Mouse (Mus musculus) embryonic facial prominence, embryonic 11.5 days (tissue): ENCODE data around the gene Dock7. TPM values are rescaled to one million over a fixed set of nuclear protein-coding genes. Genes with fewer than 3 reads are reported as not detected.
"Not testable (repeated sequence)": the region's sequence is repeated elsewhere in the genome, so short reads cannot be mapped to it uniquely, and the experiment has no call there.

ENCODE experiments used
- ATAC-seq: fragments of 200-750 bp; cut with Nextera tagmentation; replicated peaks from 2 replicates; pipeline ENCODE4 v1.8.0; 2017; ENCODE audit warnings: low read depth; ENCODE audit not compliant: insufficient number of reproducible peaks, low FRiP score, low TSS enrichment
- DNase-seq: peaks from one replicate; pipeline ENCODE4 v3.0.0-alpha.2; 2015; ENCODE audit warnings: low spot score
- H3K27ac ChIP-seq: fragments of 300-500 bp; sonication (generic); replicated peaks from 2 replicates; pipeline ENCODE4 v1.5.1; 2014; ENCODE audit warnings: mild to moderate bottlenecking, low read depth, low read length, control low read depth
- H3K27me3 ChIP-seq: fragments of 300-500 bp; sonication (generic); 2 replicates; pipeline ENCODE4 v1.6.1; 2014; ENCODE audit warnings: mild to moderate bottlenecking, low read length, moderate library complexity, mixed read lengths; ENCODE audit not compliant: control insufficient read depth, insufficient read depth
- H3K36me3 ChIP-seq: fragments of 300-500 bp; sonication (generic); replicated peaks from 2 replicates; pipeline ENCODE4 v1.6.1; 2014; ENCODE audit warnings: low read depth, mild to moderate bottlenecking, low read length, moderate library complexity, mixed read lengths; ENCODE audit not compliant: control insufficient read depth, insufficient read depth
- H3K4me1 ChIP-seq: fragments of 300-500 bp; sonication (generic); 2 replicates; pipeline ENCODE4 v1.6.1; 2014; ENCODE audit warnings: low read length, mixed read lengths; ENCODE audit not compliant: control insufficient read depth, insufficient read depth
- H3K4me2 ChIP-seq: fragments of 300-500 bp; sonication (generic); 2 replicates; pipeline ENCODE4 v1.6.1; 2014; ENCODE audit warnings: low read depth, mild to moderate bottlenecking, control low read depth, low read length, moderate library complexity
- H3K4me3 ChIP-seq: fragments of 300-500 bp; sonication (generic); 2 replicates; pipeline ENCODE4 v1.5.1; 2014; ENCODE audit warnings: low read depth, low read length, control low read depth
- H3K9ac ChIP-seq: fragments of 300-500 bp; sonication (generic); replicated peaks from 2 replicates; pipeline ENCODE4 v1.6.1; 2014; ENCODE audit warnings: mild to moderate bottlenecking, control low read depth, low read length
- H3K9me3 ChIP-seq: fragments of 300-500 bp; sonication (generic); replicated peaks from 2 replicates; pipeline ENCODE4 v1.6.1; 2016; ENCODE audit warnings: mild to moderate bottlenecking, low read length, inconsistent platforms, mixed read lengths; ENCODE audit not compliant: control insufficient read depth
- WGBS: fragments of 180-500 bp; shearing (Covaris S2); extraction: QIAGEN DNeasy Blood & Tissue Kit; methylation state at CpG from one replicate; pipeline ENCODE4 v1.1.7; 2014; 5-methylcytosine and 5-hydroxymethylcytosine counted together
- polyA plus RNA-seq: library from polyadenylated mRNA; unstranded; fragments of >200 nt; fragmentation: Nextera tagmentation; extraction: Ambion mirVana; gene quantifications from 2 replicates; pipeline ENCODE4 v1.2.1, GENCODE M21; 2014

The Dock7 gene
- polyA plus RNA-seq, 1 experiment from 2014 or later: 106 TPM

- no peak for ATAC-seq
Measured at GRCm38 (mm10) chr4:98950563-98950962, 170.2 kb downstream of the Dock7 start.

DNA sequence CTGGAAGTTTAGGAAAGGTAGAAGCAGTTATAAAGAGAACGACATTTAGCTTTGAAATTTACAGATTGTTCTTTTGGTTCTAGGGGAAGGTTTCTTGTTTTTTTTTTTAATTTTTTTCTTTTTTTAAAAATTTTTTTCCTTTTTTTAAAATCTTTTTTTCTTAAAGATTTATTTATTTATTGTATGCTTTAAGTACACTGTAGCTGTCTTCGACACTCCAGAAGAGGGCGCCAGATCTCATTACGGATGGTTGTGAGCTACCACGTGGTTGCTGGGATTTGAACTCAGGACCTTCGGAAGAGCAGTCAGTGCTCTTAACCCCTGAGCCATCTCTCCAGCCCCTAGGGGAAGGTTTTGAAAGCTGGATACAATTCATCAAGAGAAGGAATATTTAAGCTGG, 182.5 kb downstream of the Dock7 start:
- 91% methylated on average over 6 of the region's 6 CpGs for WGBS
- H3K9me3 ChIP-seq, H3K4me2 ChIP-seq, H3K4me3 ChIP-seq, H3K27ac ChIP-seq, H3K36me3 ChIP-seq, H3K4me1 ChIP-seq, ATAC-seq, H3K9ac ChIP-seq, H3K27me3 ChIP-seq, DNase-seq: not testable (repeated sequence)

More at GRCm38 (mm10) chr4:98950563-98950962, 170.2 kb downstream of the Dock7 start:
- H3K4me1 ChIP-seq: no peaks in the 10 kb centered on the region
- 0 out of 2 replicates have a peak, but pooled peaks cover 2% of the 10 kb centered on the region for H3K36me3 ChIP-seq
- no peak overlapping the region for H3K4me3 ChIP-seq
- DNase-seq: no peak
- no peaks in the 10 kb centered on the region for H3K27me3 ChIP-seq
- no peak overlapping the region for H3K9ac ChIP-seq
- no peak overlapping the region for H3K27ac ChIP-seq
- H3K4me2 ChIP-seq: no peak overlapping the region
- no peaks in the 10 kb centered on the region for H3K9me3 ChIP-seq

GRCm38 (mm10) chr4:98936036-98936435, 184.7 kb downstream of the Dock7 start:
- Histone ChIP-seq H3K4me2 (no peak overlapping the region), H3K36me3 (peaks cover 3% of the 10 kb centered on the region), H3K27me3 (no peaks in the 10 kb centered on the region), H3K9me3 (no peaks in the 10 kb centered on the region), H3K4me1 (no peaks in the 10 kb centered on the region), H3K9ac (no peak overlapping the region), H3K27ac (no peak overlapping the region), H3K4me3 (no peak overlapping the region)
- WGBS: 85% methylated on average over 6 of the region's 6 CpGs
- no peak for ATAC-seq
- DNase-seq: no peak

GRCm38 (mm10) chr4:98925250-98925781, 195.4 kb downstream of the Dock7 start:
- H3K4me2 ChIP-seq: peak overlapping the region; percentile 62
- no peaks in the 10 kb centered on the region for H3K9me3 ChIP-seq
- no peaks in the 10 kb centered on the region for H3K27me3 ChIP-seq
- peak overlapping the region; percentile 38 for H3K9ac ChIP-seq
- peak overlapping the region; percentile 99 for H3K4me3 ChIP-seq
- no peak overlapping the region for H3K27ac ChIP-seq
- WGBS: 31% methylated on average over 6 of the region's 6 CpGs
- H3K4me1 ChIP-seq: 0 out of 2 replicates have a peak, but pooled peaks cover 2% of the 10 kb centered on the region
- H3K36me3 ChIP-seq: peaks cover 3% of the 10 kb centered on the region; the same call in 1 of the 2 replicates
- no peak for DNase-seq
- ATAC-seq: no peak

DNA sequence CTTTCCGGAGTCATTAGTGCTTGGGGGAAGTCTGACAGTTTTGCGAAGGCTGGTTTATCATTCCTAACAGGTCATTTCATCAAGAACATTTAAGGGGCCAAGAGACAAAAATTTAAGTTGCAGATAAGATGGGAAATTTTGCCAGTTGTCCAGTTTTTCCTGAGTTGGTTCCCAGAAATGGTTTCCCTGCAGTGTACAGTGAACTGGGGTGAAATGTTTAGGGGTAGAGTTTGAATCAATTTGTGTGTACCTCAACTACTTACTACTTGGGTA, 195.9 kb downstream of the Dock7 start:
- H3K9me3 ChIP-seq: no peaks in the 10 kb centered on the region
- peak overlapping the region; percentile 62 for H3K4me2 ChIP-seq
- H3K27ac ChIP-seq: no peak overlapping the region
- H3K4me3 ChIP-seq: peak overlapping the region; percentile 99
- no peak for ATAC-seq
- 0 out of 2 replicates have a peak, but pooled peaks cover 2% of the 10 kb centered on the region for H3K4me1 ChIP-seq
- H3K27me3 ChIP-seq: no peaks in the 10 kb centered on the region
- no peaks in the 10 kb centered on the region for H3K36me3 ChIP-seq
- no peak for DNase-seq
- H3K9ac ChIP-seq: peak overlapping the region; percentile 95
- 1% methylated on average over 2 of the region's 2 CpGs for WGBS

DNA sequence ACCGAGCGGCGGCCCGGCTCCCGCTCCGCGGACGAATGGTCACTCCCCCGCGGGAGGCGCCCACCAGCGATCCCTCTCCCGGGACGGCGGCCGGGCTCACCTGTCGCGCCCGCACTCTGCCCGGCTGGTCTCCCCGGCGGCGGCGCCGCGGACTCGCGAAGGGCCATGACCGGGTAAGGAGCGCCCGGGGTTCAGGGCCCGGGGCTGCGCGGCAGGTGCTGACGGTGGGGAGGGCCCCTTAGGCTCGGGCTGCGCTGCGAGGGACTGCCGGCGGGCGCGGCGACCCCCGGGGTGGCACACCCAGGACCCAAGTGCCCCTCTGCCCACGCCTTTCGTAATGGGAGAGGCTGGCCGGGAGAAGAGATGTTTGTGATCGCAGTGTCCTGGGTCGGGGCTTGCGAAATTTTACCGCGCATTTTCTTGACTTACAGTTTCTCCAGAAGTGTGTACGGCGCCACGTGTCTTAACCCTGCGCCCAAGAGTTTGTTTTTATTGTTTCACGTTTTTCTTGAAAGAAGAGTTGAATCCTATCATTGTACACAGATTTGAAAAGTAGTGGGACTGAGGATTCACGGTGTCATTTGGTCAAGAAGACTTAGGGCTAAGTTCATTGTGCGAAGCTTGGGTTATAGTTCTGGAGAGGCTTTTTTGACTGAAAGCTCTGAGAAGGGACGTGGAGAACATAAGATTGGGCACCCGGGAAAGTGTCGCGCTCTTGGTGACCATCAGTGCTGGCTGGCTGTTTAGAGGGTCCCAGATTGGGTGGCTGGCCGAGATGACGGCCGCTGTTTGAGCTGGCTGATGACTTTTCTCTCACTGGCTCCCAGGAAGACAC, 196.4 kb downstream of the Dock7 start:
- no peaks in the 10 kb centered on the region for H3K36me3 ChIP-seq
- peak overlapping the region; percentile 95 for H3K9ac ChIP-seq
- H3K9me3 ChIP-seq: no peaks in the 10 kb centered on the region
- 0 out of 2 replicates have a peak, but pooled peaks cover 2% of the 10 kb centered on the region for H3K4me1 ChIP-seq
- H3K27me3 ChIP-seq: no peaks in the 10 kb centered on the region
- H3K27ac ChIP-seq: peak overlapping the region; percentile 100
- H3K4me2 ChIP-seq: peak overlapping the region; percentile 62
- H3K4me3 ChIP-seq: peak overlapping the region; percentile 99
- WGBS: 0% methylated on average over 58 of the region's 66 CpGs
- peak; percentile 33 for DNase-seq
- peak; percentile 20 for ATAC-seq

- H3K36me3 ChIP-seq: no peaks in the 10 kb centered on the region
- ATAC-seq (peak; percentile 42), DNase-seq (peak; percentile 82)
- H3K4me2 ChIP-seq: peak within 1 kb of the TSS; percentile 78
- WGBS: under 1% methylated on average over 61 of the region's 67 CpGs
- H3K4me3 ChIP-seq: peak within 1 kb of the TSS; percentile 99
- no peaks in the 10 kb centered on the region for H3K27me3 ChIP-seq
- H3K4me1 ChIP-seq: 0 out of 2 replicates have a peak, but pooled peaks cover 2% of the 10 kb centered on the region
- no peaks in the 10 kb centered on the region for H3K9me3 ChIP-seq
- peak within 1 kb of the TSS; percentile 100 for H3K27ac ChIP-seq
- H3K9ac ChIP-seq: peak within 1 kb of the TSS; percentile 95
Measured at GRCm38 (mm10) chr4:98923568-98924070, 197.1 kb downstream of the Dock7 start, which contains the start of gene Usp1. Gene Usp1 (plus strand): TSS chr4:98923810.
